Mouse (Mus musculus) ovary, adult 18-20 months (tissue): Measurements from ENCODE around the gene Prkd1.
"Not testable (repeated sequence)": the region's sequence is repeated elsewhere in the genome, so short reads cannot be mapped to it uniquely, and the experiment has no call there.

Source experiments
- DNase-seq: peaks from one replicate; pipeline ENCODE4 v3.0.0; 2022; ENCODE audit warnings: low spot score, mixed read lengths

Prkd1 gene

DNA sequence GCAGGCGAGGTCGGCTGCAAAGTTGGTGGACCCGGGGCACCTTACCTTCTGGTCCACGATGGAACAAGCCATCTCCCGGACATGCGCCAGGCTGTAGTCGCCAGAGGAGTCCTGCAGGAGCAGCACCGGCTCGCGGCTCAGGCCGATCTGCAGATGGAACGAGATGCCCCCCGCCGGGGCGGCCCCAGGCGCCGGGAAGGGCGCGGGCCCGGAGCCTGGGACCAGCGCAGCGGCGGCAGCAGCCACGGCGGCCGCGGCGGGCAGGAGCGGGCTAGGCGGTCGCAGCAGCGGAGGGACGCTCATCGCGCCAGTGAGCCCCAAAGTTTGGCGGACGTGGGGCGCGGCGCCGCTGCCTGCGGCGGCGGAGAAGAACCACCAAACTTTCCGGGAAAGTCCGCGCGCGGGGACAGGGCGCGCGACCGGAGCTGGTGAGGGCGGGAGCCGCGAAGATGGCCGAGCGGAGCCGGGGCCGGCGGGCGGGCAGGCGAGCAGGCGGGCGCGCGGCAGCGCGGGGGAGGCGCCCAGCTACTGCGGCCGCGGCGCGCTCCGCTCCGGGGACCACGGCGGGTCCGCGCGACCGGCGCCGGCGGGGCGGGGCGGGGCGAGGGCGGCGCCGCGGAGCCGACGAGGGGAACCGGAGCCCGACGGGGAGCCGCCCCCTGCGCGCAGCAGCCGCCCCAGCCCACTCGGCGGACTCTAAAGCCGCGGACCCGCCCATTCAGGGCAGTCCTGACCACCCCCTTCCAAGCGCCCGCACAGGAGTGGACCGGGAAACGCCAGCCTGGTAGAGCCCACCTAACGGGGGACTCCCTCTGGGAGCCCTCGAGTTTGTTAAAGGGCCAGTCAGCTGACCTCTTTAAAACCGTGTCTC, at the start of gene Prkd1:
Prkd1 (minus strand) TSS at position 428 of the 871 bp plus-strand sequence.
- DNase-seq, result peak; percentile 79

- no peak for DNase-seq
Measured at GRCm38 (mm10) chr12:50697492-50697891, 48.6 kb upstream of the Prkd1 start.

GRCm38 (mm10) chr12:50648176-50648670, 675 bp downstream of the Prkd1 start:
- DNase-seq, result peak; percentile 6

- no peak for DNase-seq
Measured at GRCm38 (mm10) chr12:50646857-50647256, 2.0 kb downstream of the Prkd1 start.

GRCm38 (mm10) chr12:50642671-50643070, 6.2 kb downstream of the Prkd1 start:
- DNase-seq, result no peak

DNA sequence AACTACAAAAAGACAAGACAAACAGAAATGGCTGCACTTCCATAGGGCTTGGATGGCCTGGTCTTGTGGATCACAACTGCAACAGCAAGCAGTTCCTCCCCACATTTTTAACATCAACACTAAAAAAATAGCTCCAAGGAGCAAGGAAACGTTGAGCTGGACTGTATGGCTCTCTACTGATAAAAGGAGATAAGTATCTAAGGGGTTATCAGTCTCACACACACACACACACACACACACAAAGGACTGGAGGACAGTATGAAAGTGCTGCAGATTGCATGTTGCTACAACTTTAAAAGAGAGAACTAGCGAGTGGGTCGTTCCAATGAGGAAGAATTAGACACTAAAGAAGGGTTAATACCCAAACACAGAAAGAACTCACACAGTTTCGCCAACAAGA, 8.7 kb downstream of the Prkd1 start:
- DNase-seq, result no peak

DNA sequence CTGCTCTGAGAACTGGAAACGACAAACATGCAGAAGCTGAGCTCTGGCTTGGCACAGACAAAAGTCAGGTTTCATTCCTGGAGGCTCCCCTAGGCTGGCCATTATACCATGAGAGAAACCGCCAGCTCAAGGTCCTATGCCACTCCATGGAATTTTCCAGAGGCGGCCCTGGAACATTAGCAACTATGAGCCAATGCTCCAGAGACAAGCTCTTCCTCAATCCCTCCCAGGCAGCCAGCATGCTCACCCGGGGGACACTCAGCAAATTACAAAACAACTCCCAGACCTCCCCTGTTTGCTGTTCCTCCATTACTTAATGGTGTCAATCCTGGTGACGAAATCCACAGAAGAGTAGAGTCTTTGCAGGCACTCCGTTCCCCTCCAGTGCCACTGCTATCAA, 14.5 kb downstream of the Prkd1 start:
- no peak for DNase-seq

- not testable (repeated sequence) for DNase-seq
Measured at GRCm38 (mm10) chr12:50626100-50626499, 22.8 kb downstream of the Prkd1 start.

DNA sequence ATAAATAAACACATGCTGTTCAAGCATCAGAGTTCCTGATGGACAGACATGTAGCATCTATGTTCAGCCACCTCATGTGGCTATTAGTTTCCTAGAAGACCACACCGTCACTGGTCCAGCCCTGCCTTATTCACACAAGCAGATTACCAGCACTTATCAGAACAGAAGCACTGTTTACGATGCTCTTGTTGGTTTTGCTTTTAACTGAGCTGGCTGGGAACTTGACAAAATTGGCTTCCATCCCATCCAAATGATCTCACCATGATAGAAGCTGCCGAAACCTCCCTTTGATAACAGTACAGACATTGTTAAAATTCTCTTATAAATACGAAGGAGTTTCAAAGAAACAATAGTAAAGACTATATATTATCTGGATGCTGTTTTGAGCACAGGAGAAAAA, 24.7 kb downstream of the Prkd1 start:
- no peak for DNase-seq

GRCm38 (mm10) chr12:50615852-50616251, 33.0 kb downstream of the Prkd1 start:
- no peak for DNase-seq

DNA sequence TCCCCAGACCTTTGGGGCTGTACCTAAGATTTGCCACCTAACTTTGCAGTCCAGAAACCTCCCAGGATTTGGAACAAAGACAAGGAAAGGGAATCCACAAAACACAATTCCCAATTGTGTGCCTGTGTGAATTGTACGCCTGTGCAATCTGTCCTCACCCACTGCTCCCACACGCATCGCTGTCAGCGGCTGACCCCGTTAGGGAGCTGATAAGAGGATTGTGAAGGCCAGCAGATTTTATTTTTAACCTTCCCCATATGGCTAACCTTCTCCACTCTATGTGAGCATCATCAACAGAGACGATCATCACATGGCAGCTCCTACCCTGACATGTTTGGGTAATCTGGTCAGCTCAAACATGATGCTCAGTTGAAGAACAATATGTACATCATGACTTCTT, 34.6 kb downstream of the Prkd1 start:
- DNase-seq, result no peak

DNA sequence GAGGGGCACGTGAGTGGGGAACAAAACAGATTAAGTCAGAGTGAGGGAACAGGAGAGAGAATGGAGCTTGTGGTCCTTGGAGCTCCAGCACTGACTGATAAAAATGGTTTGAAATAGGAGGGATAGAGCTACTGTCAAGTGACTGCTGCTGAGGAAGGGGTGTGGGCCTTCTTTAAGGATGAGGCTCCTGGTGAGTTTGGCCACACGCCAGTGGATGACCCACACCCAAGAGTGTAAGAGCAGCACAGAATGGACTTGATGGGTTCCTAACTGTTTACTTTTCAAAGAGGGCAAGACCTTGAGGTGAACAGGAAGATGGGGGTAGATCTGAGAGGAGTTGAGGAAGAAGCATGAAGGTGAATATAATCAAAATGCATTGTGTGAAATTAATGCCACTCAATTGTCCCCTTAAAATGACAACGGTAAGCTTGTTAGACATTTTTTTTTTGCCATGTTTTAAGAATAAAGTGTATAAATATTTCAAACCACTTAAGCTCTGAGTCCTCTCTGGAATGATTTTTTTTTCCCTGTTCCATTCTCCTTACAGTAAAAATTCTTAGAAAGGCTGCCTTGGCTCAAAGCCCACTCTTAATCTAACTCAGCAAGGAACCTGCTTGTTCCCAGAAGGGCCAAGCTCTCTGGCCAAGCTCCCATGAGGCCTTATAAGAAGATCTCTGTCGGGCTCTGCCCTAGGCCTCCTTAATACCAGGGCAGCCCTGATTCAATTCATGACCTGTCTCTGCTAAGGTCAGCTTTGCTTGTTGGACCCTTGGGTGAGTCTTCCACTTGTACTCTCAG, 42.0 kb downstream of the Prkd1 start:
- DNase-seq, result no peak

DNA sequence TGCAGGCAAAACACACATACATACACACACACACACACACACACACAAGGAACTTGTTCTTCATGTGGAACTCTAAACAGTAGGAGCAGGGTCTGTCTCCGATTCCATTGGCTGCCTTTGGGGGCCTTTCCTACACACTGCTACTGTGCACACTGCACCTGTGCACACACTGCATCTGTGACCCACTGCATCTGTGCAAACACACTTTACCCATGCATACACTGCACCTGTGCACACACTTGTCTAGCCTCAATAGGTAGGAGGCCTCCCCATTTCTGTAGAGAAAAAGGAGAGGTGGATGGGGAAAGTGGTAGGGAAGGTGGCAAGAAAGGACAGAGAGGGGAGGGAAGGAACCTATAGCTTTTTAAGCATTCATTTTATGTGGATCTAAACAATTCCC, 49.5 kb downstream of the Prkd1 start:
- DNase-seq, result no peak

DNA sequence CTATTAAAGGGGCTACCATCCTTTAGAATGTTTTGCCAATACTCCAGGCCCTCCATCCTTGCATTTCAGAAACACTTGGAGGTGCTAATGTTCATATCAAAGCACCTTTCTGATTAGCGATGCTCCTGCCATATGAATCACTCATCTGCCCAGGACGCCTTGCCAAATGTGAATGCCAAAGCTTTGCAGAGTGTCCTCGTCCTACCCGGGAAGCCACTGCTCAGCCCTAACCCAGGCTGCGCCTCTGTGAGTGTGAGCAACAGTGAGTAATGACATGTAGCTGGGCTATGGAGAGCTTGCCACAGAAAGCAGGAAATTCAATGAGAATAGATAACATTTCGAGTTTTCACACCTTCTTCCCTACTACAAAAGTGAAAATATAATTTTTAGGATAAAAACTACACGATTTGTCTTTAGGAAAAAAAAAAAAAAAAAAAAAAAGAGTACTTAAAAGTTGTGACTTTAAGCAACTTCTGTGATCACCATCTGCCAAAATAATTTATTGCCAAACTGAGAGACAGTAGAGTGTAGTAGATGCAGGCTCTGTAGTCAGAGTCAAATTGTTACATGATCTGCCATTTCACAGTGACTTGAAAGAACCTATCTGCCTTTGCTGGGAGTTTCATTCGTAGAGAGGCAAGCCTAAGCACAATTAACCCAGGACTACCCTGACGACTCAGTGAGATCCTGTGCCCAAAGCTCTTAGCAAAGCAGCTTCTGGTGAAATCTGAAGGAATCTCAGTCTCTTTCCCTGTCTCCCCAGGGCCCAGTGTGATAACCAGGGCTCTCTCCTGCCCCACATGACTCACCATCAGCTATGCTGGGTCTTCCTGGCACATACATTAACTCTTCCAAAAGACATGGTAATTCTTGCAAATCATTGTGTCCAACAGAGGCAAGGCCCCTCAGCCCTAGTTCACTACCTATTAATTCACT, 50.6 kb downstream of the Prkd1 start:
- DNase-seq, result no peak

- no peak for DNase-seq
Measured at GRCm38 (mm10) chr12:50597467-50597866, 51.4 kb downstream of the Prkd1 start.

GRCm38 (mm10) chr12:50595777-50596176, 53.1 kb downstream of the Prkd1 start:
- DNase-seq, result no peak

DNA sequence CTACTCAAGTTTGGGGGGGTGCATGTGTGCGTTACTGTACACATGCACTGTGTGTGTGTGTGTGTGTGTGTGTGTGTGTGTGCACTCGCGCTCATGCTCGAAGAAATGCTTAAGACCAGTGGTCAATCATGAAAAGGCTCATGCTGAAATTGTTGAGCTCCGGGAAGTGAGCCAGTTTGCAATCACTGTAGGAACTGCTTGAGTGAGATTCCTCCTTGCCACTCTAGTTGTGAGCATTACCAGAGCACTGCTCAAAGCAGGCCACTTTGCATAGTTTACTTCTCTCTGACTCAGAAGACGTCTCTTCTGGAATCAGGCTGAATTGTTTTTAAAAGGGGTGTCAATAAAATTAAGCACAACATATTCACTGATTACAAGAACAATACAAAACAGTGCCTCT, 54.4 kb downstream of the Prkd1 start:
- DNase-seq, result no peak

DNA sequence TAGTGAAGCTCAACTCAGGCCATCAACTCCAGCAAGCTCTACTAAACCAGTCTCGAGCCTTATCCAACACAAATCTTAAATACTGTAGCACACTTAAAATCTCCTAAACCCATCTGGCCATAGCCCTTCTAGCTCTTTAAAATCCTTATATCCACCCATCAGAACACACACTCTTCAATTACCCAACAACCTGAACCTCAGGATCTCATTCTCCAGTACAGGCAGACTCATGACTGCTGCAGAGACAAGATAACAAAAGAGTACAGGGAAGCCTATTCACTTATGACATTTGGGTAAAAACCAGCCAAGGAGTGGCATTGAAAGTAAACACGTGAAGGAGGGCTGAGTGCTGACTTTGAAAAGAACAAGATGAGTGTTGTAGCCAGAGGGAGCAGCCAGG, 55.4 kb downstream of the Prkd1 start:
- DNase-seq, result no peak

DNA sequence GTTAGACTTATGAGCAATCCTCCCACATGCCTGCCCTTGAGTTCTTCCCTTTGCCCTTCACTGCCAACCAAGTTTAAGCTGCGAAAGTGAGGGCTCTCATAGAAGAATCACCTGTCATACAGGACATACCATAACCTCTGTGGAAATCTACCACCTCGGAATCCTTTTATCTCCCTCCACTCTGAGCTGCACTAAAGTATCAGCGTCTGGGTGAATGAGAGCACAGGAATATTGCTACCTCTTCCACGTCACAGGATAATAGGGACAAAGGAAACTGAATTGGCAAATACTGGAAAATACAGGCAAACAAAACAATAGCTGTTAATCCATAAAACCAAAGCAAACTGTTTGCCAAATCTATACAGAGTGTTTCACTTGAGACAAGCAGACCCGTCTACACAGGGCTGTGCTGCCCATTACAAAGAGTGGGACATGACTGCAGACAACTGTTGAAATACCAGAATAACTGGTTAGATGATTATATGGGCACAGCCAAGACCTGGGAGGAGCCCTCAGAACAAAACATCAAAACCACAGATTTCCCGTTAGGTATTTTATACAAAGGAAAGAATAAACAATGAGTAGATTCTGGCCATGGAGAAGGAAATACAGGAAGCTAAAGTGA, 60.6 kb downstream of the Prkd1 start:
- no peak for DNase-seq

DNA sequence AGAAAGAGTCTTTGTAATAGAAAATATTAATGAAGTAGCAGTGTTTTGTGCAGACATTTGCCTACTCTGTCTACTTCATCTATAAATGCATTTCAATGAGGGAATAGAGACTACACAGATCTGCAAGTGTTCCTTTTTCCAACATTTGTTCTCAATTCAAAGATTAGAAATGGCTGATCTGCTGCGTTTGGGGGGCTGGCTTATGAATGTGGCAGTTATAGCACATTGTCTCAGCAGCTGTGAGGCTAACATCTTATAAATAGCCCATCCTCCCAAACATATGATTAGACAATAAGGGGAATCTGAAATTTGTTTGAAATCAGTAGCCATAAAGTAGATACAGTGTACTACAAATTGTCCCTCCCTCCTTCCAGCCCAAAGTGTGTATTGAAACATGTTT, 83.7 kb downstream of the Prkd1 start:
- no peak for DNase-seq

- DNase-seq, result no peak
Measured at GRCm38 (mm10) chr12:50560536-50560935, 88.4 kb downstream of the Prkd1 start.
